Mouse (Mus musculus): ENCODE measurements at regions not wholly inside any gene's neighbourhood (a gene's known extent, or its start where the extent isn't known, plus 50 kb on each side); places are given as distances from the start of the nearest gene placed in this dataset.
"Not testable (repeated sequence)": the region's sequence is repeated elsewhere in the genome, so short reads cannot be mapped to it uniquely, and the experiment has no call there.

DNA sequence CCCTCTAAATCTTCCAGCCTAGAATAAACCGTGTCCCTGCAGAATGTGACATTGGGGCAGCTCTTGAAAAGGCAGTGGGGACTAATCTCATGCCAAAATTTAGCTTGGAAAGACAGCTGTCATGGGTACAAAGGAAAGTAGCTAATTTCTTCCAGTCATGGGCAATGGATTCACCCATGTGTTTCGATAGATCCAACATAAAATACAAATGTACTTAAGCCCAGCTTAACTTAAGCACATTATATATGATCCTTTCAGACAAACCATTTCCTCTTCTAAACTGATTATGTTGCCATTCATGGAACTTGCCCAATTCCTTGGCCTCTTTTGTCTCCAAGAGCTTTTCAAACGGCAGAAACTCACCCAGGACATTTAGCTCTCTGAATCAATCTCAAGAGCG is 970.5 kb downstream of the Defb40 start:
- no peak for ATAC-seq (ENCODE audit: low TSS enrichment)

DNA sequence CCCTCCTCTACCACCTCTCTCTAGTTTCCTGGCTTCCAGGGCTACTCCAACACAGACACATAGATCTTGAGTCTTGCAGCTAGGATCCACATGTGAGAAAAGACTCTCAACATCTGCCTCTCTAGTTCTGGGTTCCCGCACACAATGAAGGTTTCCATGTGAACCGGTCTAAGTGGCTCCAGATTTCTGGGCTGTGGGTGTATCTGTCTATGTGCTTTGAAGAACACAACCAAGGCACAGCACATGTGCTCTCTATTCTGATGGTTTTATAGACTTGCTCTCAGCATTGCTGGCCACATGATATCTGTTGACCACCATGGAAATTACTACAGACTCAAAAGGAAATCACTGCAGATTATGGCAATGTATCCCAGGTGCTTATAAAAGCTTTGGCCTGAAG is 972.4 kb downstream of the Defb40 start:
- no peak for ATAC-seq (ENCODE audit: low TSS enrichment)

DNA sequence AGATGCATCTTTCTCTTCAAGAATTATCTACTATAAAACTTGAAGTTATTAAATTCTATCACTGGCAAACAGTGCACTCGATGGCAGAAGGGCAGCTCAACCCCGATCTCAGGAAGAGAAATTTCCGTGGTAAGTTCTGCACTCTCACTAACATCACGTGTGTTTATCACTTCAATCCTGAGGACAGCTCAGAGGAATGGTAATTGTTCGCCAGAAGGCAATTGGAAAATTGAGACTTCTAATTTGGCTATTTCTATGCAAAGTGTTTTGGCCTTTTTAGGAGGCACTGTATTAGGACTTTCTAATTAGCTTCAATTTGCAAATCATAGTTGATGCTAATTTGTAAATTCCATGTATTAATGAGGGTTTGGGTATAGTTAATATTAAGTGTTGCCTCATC is 977.3 kb downstream of the Defb40 start:
- ATAC-seq (ENCODE audit: low TSS enrichment), result no peak

DNA sequence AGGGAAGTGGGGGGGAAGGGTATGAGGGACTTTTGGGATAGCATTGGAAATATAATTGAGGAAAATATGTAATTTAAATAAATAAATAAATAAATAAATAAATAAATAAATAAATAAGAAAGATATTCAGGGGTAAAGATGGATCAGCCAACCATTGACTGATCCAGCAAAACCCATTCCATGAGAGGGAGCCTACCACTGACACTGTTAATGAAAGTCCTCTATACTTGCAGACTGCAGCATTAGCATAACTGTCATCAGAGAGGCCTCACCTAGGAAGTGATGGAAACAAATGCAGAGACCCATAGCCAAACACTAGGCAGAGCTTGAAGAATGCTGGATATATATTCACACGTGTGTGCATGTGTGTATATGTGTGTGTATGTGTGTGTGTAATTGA is 993.3 kb downstream of the Defb40 start:
- ATAC-seq (ENCODE audit: low TSS enrichment), result no peak

DNA sequence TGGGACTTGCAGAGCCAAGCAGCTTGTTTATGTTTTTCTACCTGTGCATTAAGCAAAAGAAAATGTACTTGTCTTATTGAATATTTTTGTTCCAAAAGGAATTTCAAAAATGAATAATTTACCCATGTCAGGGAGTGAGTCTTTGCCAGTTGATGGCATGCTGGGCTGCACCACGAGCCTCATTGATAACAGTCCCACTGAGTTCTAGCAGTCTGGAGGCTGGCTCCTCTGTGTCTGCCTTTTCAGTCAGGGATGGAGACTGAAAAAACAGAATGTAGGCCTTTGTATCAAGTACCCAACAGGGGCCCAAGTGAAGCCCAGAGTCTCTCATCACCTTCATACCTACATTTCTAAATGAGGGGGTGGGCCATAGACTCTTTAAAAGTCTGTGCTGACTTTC is 1029.2 kb downstream of the Defb40 start:
- ATAC-seq (ENCODE audit: low TSS enrichment), result no peak

DNA sequence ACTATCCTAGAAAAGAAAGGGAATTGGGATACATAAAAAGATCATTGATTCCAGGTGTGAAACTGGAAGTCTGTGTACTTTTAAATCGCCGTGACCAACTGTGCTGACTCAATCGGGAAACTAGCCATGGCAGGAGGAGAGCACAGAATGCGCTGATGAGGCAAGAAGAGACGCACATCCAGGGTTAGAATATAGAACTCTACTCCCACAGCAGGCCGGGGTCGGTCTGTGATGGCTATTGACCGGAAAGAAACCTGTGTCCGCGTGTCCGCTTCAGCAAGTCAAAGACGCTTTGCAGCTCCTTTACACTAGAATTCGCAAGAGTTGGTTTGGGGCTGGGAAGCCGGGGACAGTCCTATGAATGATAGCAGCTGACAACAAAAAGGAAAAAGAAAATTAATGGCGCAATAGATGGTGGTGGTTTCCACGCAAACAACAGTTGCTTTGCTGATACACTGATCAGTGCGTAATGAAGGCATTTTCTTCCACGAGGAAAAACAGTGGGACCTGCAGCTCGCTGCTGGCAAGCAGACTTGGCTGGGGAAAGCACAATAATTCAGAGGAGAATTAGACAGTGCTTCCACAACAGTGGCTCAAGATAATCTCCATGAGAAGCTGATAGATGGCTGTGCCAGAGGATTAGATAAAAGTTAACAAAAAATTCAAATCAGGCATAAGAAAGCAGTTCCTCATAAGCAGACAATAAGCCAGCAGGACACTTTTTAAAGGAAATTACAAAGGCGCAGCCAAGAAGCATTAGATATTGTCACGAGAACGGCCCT is 1029.8 kb downstream of the Defb40 start:
- no peak for ATAC-seq (ENCODE audit: low TSS enrichment)

DNA sequence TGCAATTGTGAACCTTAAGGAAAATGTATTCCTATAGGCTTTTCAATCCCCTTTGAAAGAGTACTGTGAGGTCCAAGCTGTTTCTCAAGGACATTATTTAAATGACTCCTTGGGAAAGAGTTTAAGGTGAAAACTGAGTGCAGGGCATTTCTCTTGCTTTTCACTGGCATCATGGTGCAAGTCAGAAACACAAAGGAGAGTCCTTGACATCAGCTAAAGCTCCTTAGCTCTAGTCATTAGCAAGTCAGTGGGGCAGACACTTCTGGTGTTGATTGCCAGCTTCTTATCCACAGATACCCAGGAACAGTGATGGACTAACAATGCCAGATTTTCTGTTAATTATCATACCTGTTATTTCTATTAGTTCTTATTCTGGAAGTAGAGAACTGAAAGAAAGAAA is 1043.4 kb downstream of the Defb40 start:
- no peak for ATAC-seq (ENCODE audit: low TSS enrichment)

DNA sequence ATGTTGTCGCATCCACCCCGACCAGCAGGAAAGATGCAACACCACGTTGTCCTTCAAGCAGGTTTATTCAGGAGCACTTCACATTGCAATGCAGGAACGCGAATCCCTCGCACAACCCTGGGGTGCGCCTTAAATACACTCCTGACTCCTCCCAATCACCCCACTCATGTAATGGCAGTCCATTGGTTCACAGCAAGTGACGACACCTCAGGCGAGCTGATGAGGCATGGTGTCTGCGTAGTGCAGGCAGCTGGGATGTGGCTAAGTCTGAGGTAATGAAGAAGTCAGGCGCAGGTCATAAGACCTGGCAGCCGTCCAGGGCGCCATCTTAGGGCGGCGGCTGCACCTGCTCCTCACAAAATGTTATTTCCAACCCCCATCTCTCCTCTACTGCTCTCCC is 1068.7 kb downstream of the Defb40 start:
- no peak for ATAC-seq (ENCODE audit: low TSS enrichment)

DNA sequence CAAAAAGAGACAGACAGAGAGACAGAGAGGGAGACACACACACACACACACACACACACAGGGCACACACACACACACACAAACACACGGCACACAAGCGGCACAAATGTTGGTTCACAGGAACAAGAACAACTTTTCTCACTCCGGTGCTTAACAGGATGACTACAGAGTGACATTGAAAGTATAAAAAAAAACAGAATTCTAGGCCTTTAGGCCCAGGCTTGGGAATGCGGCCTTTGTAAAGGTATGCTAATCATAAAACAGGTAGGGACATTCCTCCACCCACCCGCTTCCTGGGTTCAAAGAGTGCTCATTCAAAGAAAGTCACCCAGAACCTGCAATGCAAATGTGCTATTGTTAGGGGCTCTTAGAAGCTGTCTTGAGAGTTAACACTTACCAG is 1089.5 kb downstream of the Defb40 start:
- not testable (repeated sequence) for ATAC-seq (ENCODE audit: low TSS enrichment)

DNA sequence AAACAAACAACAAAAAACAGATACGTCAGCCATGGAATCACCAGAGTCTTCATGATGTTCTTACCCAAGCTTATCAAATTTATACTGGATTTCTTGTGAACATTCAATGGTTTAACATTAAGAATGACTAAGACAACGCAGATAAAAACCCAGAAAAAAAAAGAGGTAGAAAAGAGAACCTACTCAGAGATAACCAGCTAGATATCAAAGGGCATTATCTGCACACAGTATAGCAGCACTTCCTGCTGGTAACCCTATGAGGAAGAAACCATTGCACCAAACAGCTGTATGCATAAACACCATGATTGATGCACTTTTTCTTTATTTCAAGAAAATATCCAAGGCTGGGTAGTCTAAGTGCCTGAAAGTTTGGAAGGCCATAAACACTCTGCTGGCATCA is 1114.7 kb downstream of the Defb40 start:
- no peak for ATAC-seq (ENCODE audit: low TSS enrichment)

Data from frontal cortex, adult (tissue).